Mouse (Mus musculus) fibroblast of lung, adult 2 months (primary cell): ENCODE results near the gene Areg.

Experiments used
- DNase-seq: peaks from one replicate; pipeline ENCODE4 v3.0.0-alpha.2; 2011; ENCODE audit warnings: low read depth

Gene Areg

DNA sequence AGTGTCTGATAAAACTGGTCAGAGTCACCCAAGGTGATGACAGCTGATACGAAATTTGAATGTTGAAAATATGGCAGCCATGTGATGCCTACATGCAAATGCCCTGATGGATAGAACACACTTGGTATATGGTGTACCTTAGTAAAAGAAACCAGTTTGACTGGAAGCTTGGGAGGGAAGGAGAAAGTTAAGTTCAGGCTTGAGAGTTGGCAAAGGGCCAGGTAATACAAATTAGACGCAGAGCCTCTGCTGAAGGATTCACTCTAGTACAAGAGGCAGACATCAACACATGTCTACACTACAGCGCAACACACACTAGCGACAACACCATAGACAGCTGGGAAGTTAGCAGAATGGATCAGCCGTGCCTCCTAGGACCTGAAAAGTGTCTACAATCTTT lies 27.2 kb downstream of the Areg start:
- DNase-seq: no peak

DNA sequence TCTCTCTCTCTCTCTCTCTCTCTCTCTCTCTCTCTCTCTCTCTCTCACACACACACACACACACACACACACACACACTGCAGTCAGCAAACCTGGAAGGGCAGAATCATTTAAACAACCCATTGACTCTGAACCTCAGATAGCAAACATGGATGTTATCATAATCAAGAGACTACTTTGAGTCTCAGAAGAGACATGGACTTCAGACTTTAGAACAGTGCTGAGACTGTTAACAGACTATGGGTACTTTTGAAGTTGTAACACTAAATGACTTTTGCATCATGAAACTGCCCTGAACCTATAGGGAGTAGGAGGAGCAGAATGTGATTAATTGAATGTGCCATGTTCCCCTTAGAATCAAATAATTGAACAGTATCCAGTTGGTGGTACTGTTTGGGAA lies 37.0 kb downstream of the Areg start:
- no peak for DNase-seq

DNA sequence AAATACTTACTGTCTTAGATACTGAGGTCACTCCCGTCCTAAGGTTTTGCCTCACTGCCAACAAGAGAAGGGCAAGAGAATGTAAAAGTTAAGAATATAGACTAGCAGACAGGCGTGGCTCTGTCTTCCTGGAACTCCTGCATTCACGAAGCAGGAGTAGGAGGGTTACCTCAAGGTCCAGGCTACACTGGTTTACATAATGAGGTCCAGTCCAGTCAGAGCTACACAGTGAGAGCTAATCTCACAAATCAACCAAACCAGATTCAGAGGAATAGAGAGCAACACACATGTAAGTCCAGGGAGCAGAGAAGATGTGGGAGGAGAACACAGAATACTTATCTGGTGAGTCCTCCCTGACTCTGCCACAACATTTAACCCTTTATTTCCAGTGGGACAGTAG lies 55.2 kb downstream of the Areg start:
- DNase-seq: no peak
